Mouse (Mus musculus): Measurements from ENCODE around the gene Olfr986.

Gene Olfr986

DNA sequence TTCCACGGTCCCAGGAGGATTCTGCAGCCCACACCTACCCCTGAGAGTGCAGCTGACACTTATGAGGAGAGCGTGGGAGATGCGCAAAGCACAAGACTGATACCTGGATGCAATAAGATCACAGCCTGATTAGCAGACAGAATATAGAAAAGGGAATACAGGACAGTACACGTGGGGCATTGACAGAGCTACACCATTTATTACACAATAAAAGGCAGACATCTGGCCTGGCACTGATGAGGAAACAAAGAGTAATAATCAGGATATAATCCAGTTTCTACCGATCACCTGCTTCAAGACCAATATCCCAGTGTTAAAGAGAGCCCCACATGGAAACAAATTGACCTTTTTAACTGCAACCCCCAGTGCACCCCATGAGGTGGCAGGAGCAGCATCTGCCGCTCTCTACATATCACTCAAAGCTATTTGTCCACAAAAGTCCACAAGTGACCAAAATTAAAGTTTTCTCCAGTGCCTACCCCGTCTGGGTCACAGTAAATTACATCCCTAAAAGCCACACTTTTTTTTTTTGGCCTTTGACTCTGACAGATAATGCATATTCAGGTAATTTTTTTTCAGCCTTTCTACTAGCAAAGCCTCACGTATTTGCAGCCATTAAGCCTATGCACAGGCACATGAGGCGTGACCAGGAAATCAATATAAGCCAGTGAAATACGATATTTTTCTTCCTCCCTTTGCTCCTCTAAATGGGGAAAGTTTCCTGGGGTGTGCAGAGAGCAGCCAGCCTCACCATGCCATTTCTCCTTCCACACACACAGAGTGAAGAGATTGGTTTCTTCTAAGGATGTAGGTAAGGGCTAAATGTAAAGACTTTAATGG is 53.7 kb downstream of the Olfr986 start:
- no peak for DNase-seq (ENCODE audit: low read depth)

DNA sequence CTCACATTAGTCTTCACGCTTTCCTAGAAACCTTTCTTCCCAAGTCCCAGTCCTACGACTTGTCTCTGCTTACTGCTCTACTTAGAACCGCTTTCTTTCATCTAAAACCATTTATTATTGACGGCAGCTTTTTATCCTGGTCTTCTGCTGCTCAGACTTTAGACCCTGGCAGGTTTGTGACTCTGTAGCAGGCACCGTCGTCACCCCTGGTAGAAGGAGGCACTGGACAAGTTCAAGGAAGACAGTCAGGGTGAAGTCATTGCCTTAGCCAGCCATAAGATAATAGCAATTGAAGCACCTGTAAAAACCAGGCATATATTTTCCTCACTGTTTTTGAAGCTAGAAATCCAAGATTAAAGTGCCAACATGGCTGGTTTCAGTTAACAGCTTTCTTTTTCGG is 54.5 kb downstream of the Olfr986 start:
- DNase-seq (ENCODE audit: low read depth), result no peak

All from naive thymus-derived CD4-positive, alpha-beta T cell, adult 2 months (primary cell).